Mouse (Mus musculus): ENCODE data around the gene Zfp280c. TPM values are rescaled to one million over a fixed set of nuclear protein-coding genes. Genes with fewer than 3 reads are reported as not detected.
A peak's percentile ranks its signal among the peaks of the same experiment; 100 is the strongest.

The Zfp280c gene
- polyA plus RNA-seq, 1 experiment from 2014 or later, result 12.7 TPM

DNA sequence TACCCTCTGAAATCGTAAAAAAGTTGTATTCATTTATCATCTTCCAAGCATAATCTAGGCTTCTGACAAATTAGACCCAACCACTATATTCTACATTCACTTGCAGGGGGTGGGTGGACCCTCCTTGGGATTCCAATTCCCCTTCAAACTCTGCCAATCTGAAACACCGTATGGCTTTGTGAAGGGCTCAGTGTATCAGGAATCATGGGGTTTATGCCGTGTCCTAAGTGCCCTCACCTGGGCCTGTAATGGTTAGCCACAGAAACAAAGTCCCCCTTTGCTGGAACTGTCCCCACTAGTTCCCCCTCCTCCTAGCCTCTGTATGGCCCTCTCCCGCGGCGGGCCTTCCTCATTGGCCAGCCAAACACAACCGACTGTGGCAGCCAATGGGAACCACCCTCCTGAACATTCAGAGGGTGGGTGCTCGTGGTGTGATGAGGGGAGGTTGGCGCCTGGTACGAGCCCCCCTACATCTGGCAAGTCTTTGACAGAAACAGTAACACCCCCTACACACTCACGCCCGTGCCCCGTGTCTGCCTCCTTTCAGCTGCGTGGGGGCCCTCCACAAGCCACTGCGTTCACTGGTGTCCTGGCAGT lies 76.0 kb downstream of the Zfp280c start:
- Histone ChIP-seq H3K9me3 (ENCODE audit: control insufficient read depth, low read length) (no peaks in the 10 kb centered on the region), H3K36me3 (replicated peaks; ENCODE audit: control insufficient read depth, insufficient read depth) (no peaks in the 10 kb centered on the region), H3K4me1 (replicated peaks; ENCODE audit: control insufficient read depth, insufficient read depth, low read length) (peaks cover 6% of the 10 kb centered on the region; the same call in 1 of the 2 replicates), H3K9ac (peak overlapping the region; percentile 79), H3K4me2 (replicated peaks) (peak overlapping the region; percentile 80), H3K4me3 (replicated peaks; ENCODE audit: low read length) (peak overlapping the region; percentile 57), H3K27me3 (ENCODE audit: control insufficient read depth, insufficient read depth, low read length) (no peaks in the 10 kb centered on the region), H3K27ac (peak overlapping the region; percentile 96)
- WGBS, result 23% methylated on average over 15 of the region's 15 CpGs
- DNase-seq (ENCODE audit: low spot score) (peak; percentile 71), ATAC-seq (ENCODE audit: low FRiP score) (peak; percentile 95)

DNA sequence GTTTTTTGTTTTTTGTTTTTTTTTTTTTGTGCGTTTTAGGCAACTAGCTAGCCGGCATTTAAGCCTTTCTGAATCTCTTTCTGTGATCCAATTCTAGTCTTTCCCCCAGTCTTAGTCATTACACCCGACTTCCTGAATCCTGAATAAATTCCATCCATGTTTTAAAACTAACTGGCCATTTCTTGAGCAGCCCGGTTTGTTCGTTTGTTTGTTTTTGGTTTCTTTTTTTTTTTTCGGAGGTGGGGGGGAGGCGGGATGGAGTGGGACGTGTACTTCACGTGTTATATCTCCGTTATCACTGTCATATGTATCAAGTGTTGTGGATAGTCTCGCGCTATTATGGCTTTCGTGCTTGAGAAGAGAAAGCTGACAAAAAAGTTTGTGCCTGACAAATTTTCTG lies 80.5 kb downstream of the Zfp280c start:
- Histone ChIP-seq H3K4me3 (replicated peaks; ENCODE audit: low read length) (peak overlapping the region; percentile 47), H3K9me3 (ENCODE audit: control insufficient read depth, low read length) (no peaks in the 10 kb centered on the region), H3K27me3 (ENCODE audit: control insufficient read depth, insufficient read depth, low read length) (no peaks in the 10 kb centered on the region), H3K4me1 (replicated peaks; ENCODE audit: control insufficient read depth, insufficient read depth, low read length) (peaks cover 4% of the 10 kb centered on the region), H3K36me3 (replicated peaks; ENCODE audit: control insufficient read depth, insufficient read depth) (no peaks in the 10 kb centered on the region), H3K4me2 (replicated peaks) (peak overlapping the region; percentile 53), H3K9ac (peak overlapping the region; percentile 20; the same call in 1 of the 2 replicates), H3K27ac (no peak overlapping the region)
- ATAC-seq (ENCODE audit: low FRiP score) (no peak), DNase-seq (ENCODE audit: low spot score) (no peak)
- WGBS, result 24% methylated on average over 13 of the region's 13 CpGs

DNA sequence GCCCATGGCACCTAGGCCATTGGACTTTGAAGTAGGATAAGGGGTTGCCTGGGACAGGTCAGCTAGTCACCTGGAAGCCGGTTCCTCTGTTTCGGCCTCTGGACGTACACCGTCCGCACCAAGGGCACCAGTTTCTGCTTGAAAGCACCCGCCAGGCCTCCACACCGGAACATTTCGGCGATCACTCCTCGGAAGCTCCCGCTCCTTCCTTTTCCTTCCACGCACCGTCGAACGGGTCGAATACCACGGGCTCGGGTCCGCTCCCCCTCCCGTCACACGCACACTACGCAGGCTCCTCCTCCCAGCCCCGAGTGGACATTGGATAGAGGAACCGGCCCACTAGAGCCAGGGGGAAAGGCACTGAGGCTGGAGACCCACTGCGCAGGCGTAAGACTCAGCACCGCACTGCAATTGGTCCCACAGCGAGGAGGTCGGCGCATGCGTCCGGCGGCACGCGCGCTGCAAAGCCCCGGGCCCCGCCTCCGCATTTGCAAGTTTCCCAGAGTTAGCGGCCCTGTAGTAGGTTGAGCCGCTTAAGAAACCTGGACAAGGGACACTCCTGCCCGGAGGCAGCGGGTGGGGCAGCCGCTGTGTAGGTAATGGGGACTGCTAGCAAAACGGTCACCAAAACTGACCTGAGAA lies 81.0 kb downstream of the Zfp280c start, which contains the start of gene Aifm1:
Gene Aifm1 (minus strand): TSS at position 398 of the 642 bp plus-strand sequence.
- Histone ChIP-seq H3K4me2 (replicated peaks) (peak within 1 kb of the TSS; percentile 62), H3K9me3 (ENCODE audit: control insufficient read depth, low read length) (no peaks in the 10 kb centered on the region), H3K4me3 (replicated peaks; ENCODE audit: low read length) (peak within 1 kb of the TSS; percentile 47), H3K4me1 (replicated peaks; ENCODE audit: control insufficient read depth, insufficient read depth, low read length) (peaks cover 4% of the 10 kb centered on the region), H3K27ac (no peak within 1 kb of the TSS), H3K36me3 (replicated peaks; ENCODE audit: control insufficient read depth, insufficient read depth) (no peaks in the 10 kb centered on the region), H3K9ac (peak within 1 kb of the TSS; percentile 63), H3K27me3 (ENCODE audit: control insufficient read depth, insufficient read depth, low read length) (no peaks in the 10 kb centered on the region)
- DNase-seq (ENCODE audit: low spot score) (peak; percentile 83), ATAC-seq (ENCODE audit: low FRiP score) (peak; percentile 98)
- WGBS, result 20% methylated on average over 41 of the region's 45 CpGs

DNA sequence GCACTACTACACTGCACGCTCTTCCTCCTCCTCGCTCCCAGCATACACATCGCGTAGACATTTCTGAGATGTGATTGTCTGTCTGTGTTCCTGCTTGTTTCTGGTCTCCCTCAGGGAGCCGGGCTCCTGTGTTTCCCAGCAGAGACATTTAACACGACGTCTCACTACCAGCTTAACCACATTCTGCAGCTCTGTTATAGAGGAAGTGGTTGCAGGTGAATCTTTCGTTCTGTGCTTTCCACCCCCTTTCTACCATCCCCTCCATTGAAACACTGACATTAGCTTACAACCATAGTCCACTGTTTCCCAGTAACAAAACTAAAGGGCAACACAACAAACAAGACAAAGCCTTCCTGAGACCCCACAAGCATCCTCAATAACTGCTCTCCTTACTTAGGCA lies 100.5 kb downstream of the Zfp280c start:
- DNase-seq (ENCODE audit: low spot score) (no peak), ATAC-seq (ENCODE audit: low FRiP score) (no peak)
- H3K36me3 ChIP-seq (replicated peaks; ENCODE audit: control insufficient read depth, insufficient read depth), result peaks cover 40% of the 10 kb centered on the region
- no peak overlapping the region for H3K4me2 ChIP-seq (replicated peaks)
- no peak overlapping the region for H3K4me3 ChIP-seq (replicated peaks; ENCODE audit: low read length)
- 90% methylated on average over 8 of the region's 8 CpGs for WGBS
- H3K9me3 ChIP-seq (ENCODE audit: control insufficient read depth, low read length), result no peaks in the 10 kb centered on the region
- H3K9ac ChIP-seq, result no peak overlapping the region
- no peaks in the 10 kb centered on the region for H3K27me3 ChIP-seq (ENCODE audit: control insufficient read depth, insufficient read depth, low read length)
- H3K27ac ChIP-seq, result no peak overlapping the region
- no peaks in the 10 kb centered on the region for H3K4me1 ChIP-seq (replicated peaks; ENCODE audit: control insufficient read depth, insufficient read depth, low read length)

Small RNA genes lying within 50 kb of the gene (microRNA-seq; reads per million reads assigned to microRNA genes)
- not detected for gene Gm27828

Other genes with a start within 250 kb of the Zfp280c start
- gene Elf4, start 131.4 kb downstream of the Zfp280c start, polyA plus RNA-seq (2014; fragmentation: Nextera tagmentation; extraction: Ambion mirVana), result 0.83 and 1.2 TPM in 2 replicates
- 34.5 and 38.3 TPM in 2 replicates for gene Aifm1, start 80.9 kb downstream of the Zfp280c start, polyA plus RNA-seq (2014; fragmentation: Nextera tagmentation; extraction: Ambion mirVana)
- gene Rab33a, start 75.2 kb downstream of the Zfp280c start, polyA plus RNA-seq (2014; fragmentation: Nextera tagmentation; extraction: Ambion mirVana), result 96.4 and 97.0 TPM in 2 replicates
- 40.8 and 44.8 TPM in 2 replicates for gene Slc25a14, start 28.9 kb upstream of the Zfp280c start, polyA plus RNA-seq (2014; fragmentation: Nextera tagmentation; extraction: Ambion mirVana)
- gene Gpr119, start 80.0 kb upstream of the Zfp280c start, polyA plus RNA-seq (2014; fragmentation: Nextera tagmentation; extraction: Ambion mirVana), result not detected in 2 replicates
- gene Rbmx2, start 100.5 kb upstream of the Zfp280c start, polyA plus RNA-seq (2014; fragmentation: Nextera tagmentation; extraction: Ambion mirVana), result 18.7 and 19.0 TPM in 2 replicates

Measured in hindbrain, embryonic 14.5 days (tissue).